Mouse (Mus musculus) hindbrain, postnatal 0 days (tissue): ENCODE measurements at regions not wholly inside any gene's neighbourhood (a gene's known extent, or its start where the extent isn't known, plus 50 kb on each side); places are given as distances from the start of the nearest gene placed in this dataset.
"Not testable (repeated sequence)": the region's sequence is repeated elsewhere in the genome, so short reads cannot be mapped to it uniquely, and the experiment has no call there.

Experiments used
- ATAC-seq: fragments of 200-750 bp; cut with Nextera tagmentation; 2 replicates; pipeline ENCODE4 v1.8.0; 2017; ENCODE audit warnings: mild to moderate bottlenecking, moderate TSS enrichment, moderate library complexity
- DNase-seq: peaks from one replicate; pipeline ENCODE4 v3.0.0-alpha.2; 2015; ENCODE audit warnings: low spot score
- H3K27ac ChIP-seq: fragments of 300-500 bp; sonication (generic); 2 replicates; pipeline ENCODE4 v1.5.1; 2014; ENCODE audit warnings: mild to moderate bottlenecking
- H3K27me3 ChIP-seq: fragments of 300-500 bp; sonication (generic); 2 replicates; pipeline ENCODE4 v1.6.1; 2014; ENCODE audit warnings: low read length, mixed read lengths; ENCODE audit not compliant: insufficient read depth
- H3K36me3 ChIP-seq: fragments of 300-500 bp; sonication (generic); 2 replicates; pipeline ENCODE4 v1.6.1; 2014; ENCODE audit warnings: low read length, mixed read lengths; ENCODE audit not compliant: insufficient read depth
- H3K4me1 ChIP-seq: fragments of 300-500 bp; sonication (generic); 2 replicates; pipeline ENCODE4 v1.6.1; 2014; ENCODE audit warnings: antibody characterized with exemption, low read length, mixed read lengths; ENCODE audit not compliant: insufficient read depth
- H3K4me2 ChIP-seq: fragments of 300-500 bp; sonication (generic); 2 replicates; pipeline ENCODE4 v1.6.1; 2014; ENCODE audit warnings: low read depth, mild to moderate bottlenecking, low read length, moderate library complexity, mixed read lengths
- H3K4me3 ChIP-seq: fragments of 300-500 bp; sonication (generic); 2 replicates; pipeline ENCODE4 v1.5.1; 2014; ENCODE audit warnings: low read length
- H3K9ac ChIP-seq: fragments of 300-500 bp; sonication (generic); replicated peaks from 2 replicates; pipeline ENCODE4 v1.6.1; 2014; ENCODE audit warnings: mild to moderate bottlenecking, low read length, moderate library complexity, mixed read lengths
- H3K9me3 ChIP-seq: fragments of 300-500 bp; sonication (generic); 2 replicates; pipeline ENCODE4 v1.6.1; 2016; ENCODE audit warnings: low read length, mixed read lengths
- CTCF ChIP-seq: IDR thresholded peaks from 2 replicates; pipeline ENCODE4 v1.5.1; 2016; ENCODE audit warnings: antibody characterized with exemption, control low read depth, low read depth
- WGBS: fragments of 180-500 bp; shearing (Covaris S2); extraction: QIAGEN DNeasy Blood & Tissue Kit; methylation state at CpG from one replicate; pipeline ENCODE4 v1.1.7; 2014; 5-methylcytosine and 5-hydroxymethylcytosine counted together

- Histone ChIP-seq H3K9me3 (no peaks in the 10 kb centered on the region), H3K4me3 (no peak overlapping the region), H3K27ac (no peak overlapping the region), H3K4me1 (no peaks in the 10 kb centered on the region), H3K9ac (no peak overlapping the region), H3K27me3 (no peaks in the 10 kb centered on the region), H3K36me3 (no peaks in the 10 kb centered on the region), H3K4me2 (no peak overlapping the region)
- 27% methylated on average over 2 of the region's 2 CpGs for WGBS
- DNase-seq (peak; percentile 23), ATAC-seq (no peak)
- no peak for TF ChIP-seq CTCF
These were observed 289.2 kb upstream of the Kdm8 start for GRCm38 (mm10) chr7:125155291-125155690.

- WGBS: 38% methylated on average over 19 of the region's 19 CpGs
- Histone ChIP-seq H3K9me3 (no peaks in the 10 kb centered on the region), H3K4me3 (no peak overlapping the region), H3K36me3 (no peaks in the 10 kb centered on the region), H3K27ac (no peak overlapping the region), H3K9ac (no peak overlapping the region), H3K27me3 (no peaks in the 10 kb centered on the region), H3K4me1 (no peaks in the 10 kb centered on the region), H3K4me2 (no peak overlapping the region)
- DNase-seq (peak; percentile 59), ATAC-seq (no peak)
- no peak for TF ChIP-seq CTCF
These were observed 277.6 kb upstream of the Kdm8 start for GRCm38 (mm10) chr7:125166881-125167351.

GRCm38 (mm10) chr7:125167666-125168065, 276.8 kb upstream of the Kdm8 start:
- Histone ChIP-seq H3K27ac (no peak overlapping the region), H3K4me1 (no peaks in the 10 kb centered on the region), H3K9me3 (no peaks in the 10 kb centered on the region), H3K9ac (no peak overlapping the region), H3K36me3 (no peaks in the 10 kb centered on the region), H3K27me3 (no peaks in the 10 kb centered on the region), H3K4me2 (no peak overlapping the region), H3K4me3 (no peak overlapping the region)
- 89% methylated on average over 4 of the region's 4 CpGs for WGBS
- no peak for TF ChIP-seq CTCF
- DNase-seq: no peak
- ATAC-seq: no peak

GRCm38 (mm10) chr7:125181548-125181947, 262.9 kb upstream of the Kdm8 start:
- no peaks in the 10 kb centered on the region for H3K9me3 ChIP-seq
- H3K36me3 ChIP-seq: no peaks in the 10 kb centered on the region
- H3K27me3 ChIP-seq: no peaks in the 10 kb centered on the region
- peak; percentile 92 for TF ChIP-seq CTCF
- ATAC-seq: peak; percentile 67; the same call in 1 of the 2 replicates
- no peak overlapping the region for H3K27ac ChIP-seq
- 77% methylated on average over 3 of the region's 3 CpGs for WGBS
- no peak overlapping the region for H3K4me2 ChIP-seq
- no peaks in the 10 kb centered on the region for H3K4me1 ChIP-seq
- no peak overlapping the region for H3K9ac ChIP-seq
- peak; percentile 79 for DNase-seq
- no peak overlapping the region for H3K4me3 ChIP-seq

GRCm38 (mm10) chr7:125182266-125182665, 262.2 kb upstream of the Kdm8 start:
- ATAC-seq (no peak), DNase-seq (no peak)
- Histone ChIP-seq H3K4me1 (no peaks in the 10 kb centered on the region), H3K9me3 (no peaks in the 10 kb centered on the region), H3K9ac (no peak overlapping the region), H3K27ac (no peak overlapping the region), H3K36me3 (no peaks in the 10 kb centered on the region), H3K4me2 (no peak overlapping the region), H3K4me3 (no peak overlapping the region), H3K27me3 (no peaks in the 10 kb centered on the region)
- 80% methylated on average over 4 of the region's 4 CpGs for WGBS
- no peak for TF ChIP-seq CTCF

GRCm38 (mm10) chr7:125183011-125183410, 261.5 kb upstream of the Kdm8 start:
- H3K4me1 ChIP-seq, H3K36me3 ChIP-seq, H3K4me2 ChIP-seq, DNase-seq, H3K9ac ChIP-seq, ATAC-seq, H3K27me3 ChIP-seq, H3K9me3 ChIP-seq, H3K27ac ChIP-seq, H3K4me3 ChIP-seq: not testable (repeated sequence)
- 84% methylated on average over 4 of the region's 4 CpGs for WGBS

GRCm38 (mm10) chr7:125185037-125185679, 259.3 kb upstream of the Kdm8 start:
- 58% methylated on average over 13 of the region's 13 CpGs for WGBS
- Histone ChIP-seq H3K4me3 (no peak overlapping the region), H3K4me2 (no peak overlapping the region), H3K27me3 (no peaks in the 10 kb centered on the region), H3K9ac (no peak overlapping the region), H3K27ac (no peak overlapping the region), H3K36me3 (no peaks in the 10 kb centered on the region), H3K4me1 (no peaks in the 10 kb centered on the region), H3K9me3 (no peaks in the 10 kb centered on the region)
- DNase-seq (no peak), ATAC-seq (no peak)
- TF ChIP-seq CTCF: no peak
